Mouse (Mus musculus): ENCODE measurements at regions not wholly inside any gene's neighbourhood (a gene's known extent, or its start where the extent isn't known, plus 50 kb on each side); places are given as distances from the start of the nearest gene placed in this dataset.
A peak's percentile ranks its signal among the peaks of the same experiment; 100 is the strongest.

DNA sequence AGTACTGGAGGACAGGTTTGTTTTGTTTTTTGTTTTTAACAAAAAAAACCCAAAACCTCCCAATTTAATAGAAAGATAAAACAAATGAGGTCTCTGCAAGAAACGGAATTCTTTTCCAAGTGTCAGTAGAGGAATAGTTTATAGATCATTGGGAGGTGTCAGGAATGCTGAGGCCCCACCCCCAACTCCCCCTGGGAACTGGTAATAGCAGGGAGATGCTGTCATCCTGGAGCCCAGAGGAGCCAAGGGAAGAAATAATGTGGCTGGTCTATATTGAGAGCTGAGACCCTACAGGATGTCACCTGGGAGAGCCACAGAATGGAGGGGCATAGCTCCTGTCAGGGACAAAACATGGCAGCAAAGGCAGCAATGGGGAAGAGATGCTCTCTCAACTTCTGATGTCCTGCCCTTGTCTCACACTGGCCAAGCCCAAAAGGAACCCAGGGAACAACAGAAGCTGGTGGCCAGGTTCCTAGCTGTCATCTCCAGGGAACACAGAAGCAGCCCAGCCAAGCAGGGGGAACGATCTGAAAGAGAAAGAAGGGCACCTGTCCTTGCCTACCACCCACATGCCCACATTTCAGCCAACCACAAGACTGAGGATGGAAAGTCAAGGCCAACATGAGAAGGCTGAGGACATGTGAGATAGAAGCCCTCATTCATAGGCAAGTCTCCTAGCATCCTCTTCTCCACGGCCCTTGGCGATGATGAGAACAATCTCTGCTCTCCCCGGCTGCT, 195.7 kb downstream of the Zfp36l1 start:
- no peak for DNase-seq (ENCODE audit: low spot score)

DNA sequence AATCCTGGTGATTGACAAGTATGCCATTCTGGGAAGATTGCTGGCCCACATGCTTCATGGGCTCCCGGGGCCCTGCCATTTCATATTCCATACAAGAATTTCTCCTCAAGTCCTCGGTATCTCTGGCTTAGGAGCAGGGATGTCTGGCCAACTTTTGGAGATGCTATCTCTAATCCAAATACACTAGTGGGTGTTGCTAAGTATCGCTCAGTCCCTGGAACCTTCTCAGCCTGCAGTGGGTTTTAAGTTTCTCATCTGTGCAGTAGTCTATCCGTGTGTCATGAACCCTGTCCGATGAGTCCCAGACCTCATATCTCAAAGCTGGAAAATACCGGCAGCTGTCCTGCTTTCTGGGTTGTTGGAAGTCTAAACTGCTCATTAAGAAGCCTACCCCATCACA, 198.9 kb downstream of the Zfp36l1 start:
- no peak for DNase-seq (ENCODE audit: low spot score)

DNA sequence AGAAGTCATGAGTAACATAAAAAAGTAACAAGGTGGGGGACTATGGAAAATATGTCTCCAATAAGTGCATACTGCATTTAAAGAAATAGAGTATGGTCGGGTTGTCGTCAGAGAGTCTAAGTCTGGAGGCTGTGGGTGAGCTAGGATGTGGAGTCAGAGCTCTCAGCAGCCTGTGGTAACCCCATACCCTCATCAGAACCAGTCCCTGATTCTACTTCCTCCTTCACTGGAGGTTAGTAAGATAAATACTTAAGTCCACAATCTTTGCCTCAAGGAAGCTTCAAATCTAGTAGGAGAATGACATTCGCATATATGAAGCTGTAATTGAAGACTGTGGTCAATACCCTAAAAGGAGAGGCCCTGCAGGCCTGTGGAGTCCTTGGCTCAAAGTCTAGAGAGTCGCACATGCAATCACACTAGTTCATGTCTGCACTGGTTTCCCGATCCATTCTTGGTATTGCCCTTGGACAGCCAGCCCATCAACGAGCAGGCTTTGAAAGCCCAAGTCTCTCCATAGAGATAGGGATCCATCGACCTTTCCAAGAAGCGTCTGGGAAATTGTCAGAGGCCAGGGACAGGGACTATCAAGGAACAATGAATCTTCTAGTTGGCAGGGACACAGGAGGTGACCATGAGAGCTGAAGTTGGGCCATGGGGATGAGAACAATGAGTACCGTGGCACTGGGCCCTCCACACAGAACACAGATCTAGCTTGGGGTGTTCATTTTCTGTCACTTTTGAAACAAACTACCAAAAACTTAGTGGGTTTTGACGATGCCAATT, 200.3 kb downstream of the Zfp36l1 start:
- no peak for DNase-seq (ENCODE audit: low spot score)

DNA sequence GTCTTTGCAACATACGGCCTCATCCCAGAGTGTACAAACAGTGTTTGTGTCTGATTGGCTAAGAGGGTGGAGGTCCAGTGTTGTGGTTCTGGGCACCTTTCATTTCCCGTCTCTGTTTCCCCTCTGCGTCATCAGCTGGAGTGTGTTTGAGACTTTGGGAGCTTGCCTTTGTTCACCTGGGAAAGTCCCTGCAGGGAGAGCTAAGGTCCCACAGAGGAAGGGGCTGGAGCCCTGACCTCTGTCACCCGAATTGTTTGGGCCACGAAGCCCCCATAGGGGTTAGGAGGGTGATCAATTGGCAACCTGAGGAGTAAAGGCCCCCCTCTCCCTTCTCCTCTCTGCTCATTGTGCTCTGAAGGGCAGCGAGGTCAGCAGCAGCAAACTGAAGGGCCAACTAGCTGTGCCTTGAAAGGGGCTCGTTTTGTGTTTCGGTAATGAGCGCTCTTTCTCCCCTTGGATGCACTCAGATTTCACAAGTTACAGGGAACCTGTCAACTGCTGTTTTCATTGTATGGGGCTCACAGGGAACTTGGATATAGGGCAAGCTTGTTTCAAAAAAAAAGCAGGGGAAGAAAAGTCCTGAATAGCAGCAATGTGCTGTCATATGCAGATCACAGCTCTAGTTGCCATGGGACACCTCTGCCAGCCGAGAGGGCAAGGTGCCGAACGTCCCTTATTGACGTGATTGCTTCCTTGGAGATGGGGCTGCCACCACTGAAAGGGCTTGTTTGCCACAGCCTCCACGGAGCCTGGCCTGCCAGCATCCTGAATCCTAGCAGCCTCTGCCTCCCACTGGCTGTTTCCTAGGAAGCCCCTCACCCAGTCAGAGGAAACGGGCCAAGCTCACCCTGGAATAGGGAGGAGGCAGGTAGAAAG, 201.7 kb downstream of the Zfp36l1 start:
- DNase-seq (ENCODE audit: low spot score): no peak

DNA sequence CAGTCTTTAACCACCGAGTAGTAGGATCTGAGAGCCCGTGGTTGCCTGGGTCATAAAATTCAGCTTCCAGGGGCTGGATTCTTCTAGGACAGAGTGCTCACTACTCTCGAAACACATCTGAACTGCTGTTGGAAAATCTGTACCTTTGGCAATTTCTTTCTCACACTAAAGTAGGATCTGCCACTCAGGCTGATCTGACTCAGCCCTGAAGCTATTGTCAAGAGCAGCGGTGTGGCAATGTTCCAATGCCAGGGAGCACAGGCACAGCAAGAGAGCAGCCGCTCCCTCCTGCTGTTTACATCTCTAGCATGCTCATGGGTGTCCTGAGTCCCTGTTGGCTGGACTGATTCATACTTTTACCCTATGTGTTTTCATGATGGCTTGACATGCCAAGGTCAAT, 205.2 kb downstream of the Zfp36l1 start:
- no peak for DNase-seq (ENCODE audit: low spot score)

DNA sequence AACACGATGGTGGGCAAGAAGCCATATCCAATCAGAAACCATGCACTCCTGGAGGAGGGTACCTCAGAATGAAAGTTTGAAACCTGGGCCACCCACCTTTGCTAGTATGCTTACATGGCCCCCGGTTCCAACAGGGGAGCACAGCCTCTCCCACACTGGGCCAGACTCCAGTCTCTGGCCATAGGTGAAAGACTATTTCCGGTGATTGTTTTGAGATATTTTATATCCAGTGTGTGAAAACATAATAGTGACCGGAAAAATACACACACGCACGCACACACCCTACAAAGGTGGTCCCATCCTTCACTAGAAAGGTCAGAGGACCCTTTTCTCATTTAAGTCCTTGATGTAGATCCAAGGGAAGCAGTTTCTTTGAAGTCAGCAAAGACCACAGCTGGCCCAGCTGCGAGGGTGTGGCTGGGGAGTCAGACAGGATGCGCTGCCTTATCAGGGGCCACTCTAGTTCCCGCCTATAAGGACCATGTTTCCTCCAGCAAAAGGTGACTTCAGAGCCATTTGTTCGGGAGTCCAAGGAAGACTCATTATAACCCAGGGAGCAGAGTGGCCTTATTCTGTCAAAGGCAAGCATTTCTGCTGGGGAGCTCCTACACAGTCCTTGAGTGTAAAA, 206.0 kb downstream of the Zfp36l1 start:
- no peak for DNase-seq (ENCODE audit: low spot score)

DNA sequence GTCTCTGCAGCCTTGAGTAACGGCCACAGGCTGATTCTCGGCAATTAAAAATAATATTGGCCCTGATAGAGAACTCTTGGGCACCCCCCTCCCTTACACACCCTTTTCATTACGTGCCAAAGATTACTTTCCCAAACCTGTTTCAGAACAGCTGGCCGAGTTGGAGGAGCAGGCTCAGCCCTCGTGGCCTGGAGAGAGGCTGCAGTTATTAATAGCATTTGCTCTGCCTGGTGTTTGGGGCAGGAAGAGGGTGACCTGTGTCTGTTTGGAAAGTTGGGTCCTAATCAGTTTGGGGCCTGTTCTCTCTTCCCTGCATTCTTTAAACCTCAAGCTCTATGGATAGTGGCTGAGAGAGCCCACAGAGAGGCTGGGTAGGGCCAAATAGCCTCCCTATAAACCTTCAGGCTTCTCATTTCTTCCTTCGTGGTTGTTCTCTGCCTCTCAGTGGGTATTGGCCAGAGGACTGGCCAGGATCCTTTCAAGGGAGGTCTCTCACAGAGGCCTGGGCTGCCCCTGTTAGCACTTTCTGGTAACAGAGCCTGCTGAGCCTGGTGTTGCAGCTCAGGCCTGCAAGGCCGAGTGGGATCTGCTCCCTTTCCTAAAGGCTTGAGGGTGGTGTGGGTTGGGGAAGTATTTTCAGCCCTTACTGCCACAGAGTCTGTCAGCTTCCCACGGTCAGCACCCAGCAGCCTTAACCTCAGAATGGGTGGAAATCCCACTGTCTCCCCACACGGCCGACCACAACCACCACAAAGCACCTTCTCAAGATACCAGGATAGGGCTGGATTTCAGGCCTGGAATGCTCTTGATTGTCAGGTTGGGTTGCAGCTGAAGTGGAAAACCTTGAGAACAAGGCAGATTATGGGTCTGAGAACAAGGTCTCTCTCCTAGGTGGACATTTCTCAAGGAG, 206.7 kb downstream of the Zfp36l1 start:
- DNase-seq (ENCODE audit: low spot score): peak; percentile 88

DNA sequence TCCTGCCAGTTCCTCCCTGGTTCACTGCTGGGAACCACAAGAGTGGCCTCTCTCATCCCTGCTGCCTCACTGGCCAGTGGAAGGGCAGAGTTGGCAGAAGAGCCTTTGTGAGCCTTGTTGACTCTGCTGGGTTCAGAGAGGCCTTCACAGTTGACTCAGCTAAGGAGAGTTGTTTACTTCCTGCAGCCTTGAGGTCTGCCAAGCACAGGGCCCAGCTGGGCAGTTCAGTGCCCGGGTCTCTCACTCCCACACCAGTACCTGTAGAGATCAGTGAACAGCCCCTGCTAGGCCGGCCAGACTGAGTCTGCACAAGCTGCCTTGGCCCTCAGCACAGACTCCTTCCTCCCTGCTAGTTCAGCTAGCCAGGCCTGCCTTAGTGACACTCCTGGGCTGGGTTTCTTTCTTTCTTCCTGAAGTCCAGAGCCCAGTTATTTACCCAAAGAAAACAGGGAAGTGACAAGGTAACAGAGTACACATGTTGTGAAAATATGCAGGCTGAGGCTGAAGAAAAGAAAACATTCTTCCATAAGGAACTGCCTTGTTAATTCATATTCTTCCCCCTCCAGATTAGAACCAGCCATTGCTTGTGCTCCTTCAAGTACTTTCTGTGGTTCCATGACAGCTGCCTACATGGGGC, 207.8 kb downstream of the Zfp36l1 start:
- no peak for DNase-seq (ENCODE audit: low spot score)

DNA sequence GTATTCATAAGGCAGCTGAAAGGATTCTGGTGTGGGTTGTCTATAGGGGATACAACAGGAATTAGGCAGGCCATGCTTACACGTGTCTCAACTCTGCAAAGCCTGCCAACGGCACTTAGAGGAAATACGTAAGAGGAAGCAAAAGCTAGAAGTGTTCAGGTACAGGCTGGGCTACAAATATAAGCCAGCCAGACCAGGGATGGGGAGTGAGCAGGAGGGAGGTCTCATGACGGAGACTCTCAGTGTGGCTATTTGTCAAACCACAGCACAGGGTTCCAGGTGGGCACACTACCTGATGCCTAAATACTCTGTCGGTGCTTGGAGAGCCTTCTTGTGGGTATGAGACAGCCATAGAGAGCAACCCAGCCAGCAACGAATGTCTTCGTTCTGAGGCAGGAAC, 210.1 kb downstream of the Zfp36l1 start:
- DNase-seq (ENCODE audit: low spot score): no peak

DNA sequence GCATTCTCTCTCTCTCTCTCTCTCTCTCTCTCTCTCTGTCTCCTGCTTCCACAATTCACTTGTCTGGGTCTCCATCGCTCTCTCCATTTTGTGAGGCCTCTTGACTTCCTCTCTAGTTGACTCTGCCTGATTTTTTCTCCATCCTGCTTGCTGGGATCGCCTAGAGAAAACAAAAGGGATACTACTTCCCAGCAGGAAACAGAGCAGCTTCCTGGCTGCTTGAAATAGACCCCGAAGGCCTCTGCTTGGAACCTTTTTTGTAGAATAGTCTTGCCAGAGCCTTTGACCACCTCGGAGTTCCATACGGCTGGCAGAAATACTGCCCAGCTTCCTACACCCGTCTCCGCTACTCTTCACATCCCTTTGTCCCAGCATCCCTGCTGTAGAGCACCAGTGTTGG, 210.7 kb downstream of the Zfp36l1 start:
- no peak for DNase-seq (ENCODE audit: low spot score)

DNA sequence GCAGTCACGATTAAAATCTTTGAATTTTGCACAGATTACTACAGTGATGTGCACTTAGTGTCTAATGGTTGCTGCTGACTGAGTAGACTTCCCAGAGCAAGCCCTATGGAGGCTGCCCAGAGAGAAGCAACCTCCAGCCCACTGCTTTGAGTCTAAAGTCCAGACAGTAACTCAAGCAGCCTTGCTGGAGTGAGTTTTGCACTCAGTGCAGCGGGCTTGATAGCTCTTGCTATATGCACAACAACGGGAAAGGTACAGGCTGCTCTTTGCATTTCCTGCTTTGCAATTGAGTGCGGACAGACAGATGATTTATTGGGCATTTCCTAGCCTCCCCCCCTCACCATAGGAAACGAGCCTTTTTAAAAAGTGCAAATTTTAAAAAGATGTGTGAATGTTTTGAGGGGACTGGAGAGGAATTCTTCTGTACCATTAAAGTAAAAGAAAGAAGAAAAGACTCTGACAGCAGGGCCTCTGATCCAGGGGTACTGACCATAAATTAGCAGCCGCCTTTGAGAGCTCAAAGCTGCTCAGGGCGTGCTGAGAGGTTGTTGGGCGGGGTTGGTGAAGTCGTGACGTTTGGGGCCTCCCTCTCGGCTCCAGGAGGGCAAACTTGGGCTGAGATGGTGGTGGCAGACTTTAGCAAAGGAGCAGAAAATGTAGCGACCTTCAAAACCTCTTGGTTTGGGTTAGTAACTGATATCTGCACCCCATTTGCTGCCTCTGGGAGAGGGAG, 214.4 kb downstream of the Zfp36l1 start:
- no peak for DNase-seq (ENCODE audit: low spot score)

DNA sequence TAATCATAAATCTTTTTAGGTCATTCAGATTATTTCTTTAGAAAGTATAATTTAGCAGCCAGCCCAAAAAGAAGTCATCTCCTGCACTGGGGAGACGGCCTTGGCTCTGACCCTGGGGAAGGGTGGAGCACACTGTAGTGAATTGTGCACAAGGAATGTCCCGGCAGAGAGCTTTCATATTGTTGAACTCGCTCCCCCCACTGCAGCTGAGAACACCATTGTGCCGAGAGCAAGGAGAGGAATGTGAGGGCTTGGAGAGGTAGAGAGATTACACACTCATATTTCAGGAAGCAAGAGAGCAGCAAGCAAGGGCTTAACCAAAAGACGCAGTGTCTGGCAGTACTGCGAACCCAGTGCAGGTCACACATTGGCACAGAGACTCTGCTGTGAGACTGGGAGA, 216.8 kb downstream of the Zfp36l1 start:
- peak; percentile 65 for DNase-seq (ENCODE audit: low spot score)

DNA sequence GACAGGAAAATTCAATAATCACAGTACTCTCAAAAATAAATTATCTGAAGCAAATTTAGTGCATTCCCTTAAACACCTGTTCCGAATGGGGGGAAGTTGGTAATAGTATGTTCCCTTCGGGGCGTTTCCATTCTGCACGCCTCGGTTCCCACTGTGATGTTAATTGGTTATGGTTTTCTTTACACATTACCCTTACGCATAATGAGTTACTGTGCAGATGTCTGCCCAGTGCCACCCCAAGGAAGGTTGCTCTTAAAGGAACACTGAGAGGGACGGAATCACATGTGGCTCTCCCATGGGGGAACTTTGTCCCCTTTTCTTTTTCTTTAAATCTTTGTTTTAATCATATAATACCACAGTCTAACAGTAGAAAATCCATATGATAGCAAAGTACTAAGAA, 217.5 kb downstream of the Zfp36l1 start:
- DNase-seq (ENCODE audit: low spot score): no peak

DNA sequence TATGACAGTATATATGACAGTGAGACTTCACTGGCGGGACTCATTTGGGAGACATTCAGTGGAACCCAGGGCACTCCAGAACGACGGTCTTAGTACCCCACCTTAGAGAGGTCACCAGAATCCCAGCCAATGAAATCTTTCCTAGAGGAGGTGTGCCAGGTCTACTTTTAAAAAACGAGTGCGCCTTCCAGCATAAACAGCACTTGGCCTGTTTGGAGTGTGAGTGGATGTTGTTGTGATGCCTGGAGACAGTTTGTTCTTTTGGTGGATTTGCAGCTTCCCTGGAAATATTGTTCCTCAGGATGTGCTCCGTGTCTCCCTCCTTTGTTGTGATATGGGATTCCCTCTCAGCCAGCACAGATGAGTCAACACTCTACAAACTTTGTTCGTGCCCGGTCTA, 219.9 kb downstream of the Zfp36l1 start:
- peak; percentile 43 for DNase-seq (ENCODE audit: low spot score)

DNA sequence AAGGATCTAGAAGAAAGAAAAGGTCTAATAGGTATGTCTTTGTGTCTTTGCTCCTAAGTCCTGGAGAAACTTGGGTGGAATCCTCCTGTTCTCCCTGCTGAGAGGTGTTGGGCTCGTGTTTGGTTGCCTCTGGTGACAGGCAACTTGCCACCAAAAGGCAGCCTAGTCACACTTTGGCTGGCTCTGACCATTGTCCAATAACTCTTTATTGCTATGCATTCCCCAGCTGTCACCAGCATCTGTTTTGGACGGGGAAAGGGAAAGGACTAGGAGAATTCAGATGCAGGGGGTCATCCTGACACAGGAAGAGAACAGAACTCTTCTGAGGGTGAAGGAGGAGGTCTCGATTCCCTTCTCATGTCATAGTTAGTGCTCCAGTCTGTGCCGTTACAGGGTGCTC, 220.9 kb downstream of the Zfp36l1 start:
- peak; percentile 50 for DNase-seq (ENCODE audit: low spot score)

DNA sequence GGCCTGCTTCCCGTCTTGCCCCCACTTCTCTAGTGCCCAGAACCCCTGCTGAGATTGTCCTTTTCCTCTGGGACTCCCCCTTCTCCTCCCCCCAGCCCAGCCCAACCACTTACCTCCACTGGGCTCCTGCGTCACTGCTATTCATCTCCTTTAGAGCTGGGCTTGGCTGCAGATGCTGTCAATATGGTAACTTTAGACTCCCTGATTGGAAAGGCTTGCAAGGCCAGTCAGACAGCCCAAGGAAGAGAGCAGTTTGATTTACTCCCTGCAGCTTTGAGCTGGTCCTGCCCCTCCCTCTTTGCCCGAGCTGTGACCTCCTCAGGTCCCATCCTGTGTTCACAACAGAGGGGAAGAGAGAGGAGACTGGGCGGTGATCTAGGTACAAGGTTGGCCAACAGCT, 221.9 kb downstream of the Zfp36l1 start:
- DNase-seq (ENCODE audit: low spot score): peak; percentile 34

DNA sequence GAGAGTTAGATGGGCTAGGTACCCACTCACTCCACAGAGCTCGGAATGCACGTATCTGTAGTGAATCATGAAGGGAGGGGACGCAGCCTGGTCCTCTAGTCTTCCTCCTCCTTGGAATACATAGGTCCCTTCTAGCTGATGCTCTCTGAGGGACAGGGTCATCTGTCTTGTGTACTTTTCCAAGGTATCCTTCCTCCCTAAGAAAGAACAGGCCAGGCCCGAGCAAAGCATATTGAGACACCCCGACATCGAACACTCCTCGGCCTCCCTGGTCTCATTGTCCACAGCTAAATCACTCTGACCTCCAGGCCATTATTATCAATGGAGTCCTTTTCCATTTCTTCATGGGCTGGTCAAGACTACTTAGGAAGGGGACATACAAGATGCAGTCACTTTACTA, 222.5 kb downstream of the Zfp36l1 start:
- DNase-seq (ENCODE audit: low spot score): no peak

DNA sequence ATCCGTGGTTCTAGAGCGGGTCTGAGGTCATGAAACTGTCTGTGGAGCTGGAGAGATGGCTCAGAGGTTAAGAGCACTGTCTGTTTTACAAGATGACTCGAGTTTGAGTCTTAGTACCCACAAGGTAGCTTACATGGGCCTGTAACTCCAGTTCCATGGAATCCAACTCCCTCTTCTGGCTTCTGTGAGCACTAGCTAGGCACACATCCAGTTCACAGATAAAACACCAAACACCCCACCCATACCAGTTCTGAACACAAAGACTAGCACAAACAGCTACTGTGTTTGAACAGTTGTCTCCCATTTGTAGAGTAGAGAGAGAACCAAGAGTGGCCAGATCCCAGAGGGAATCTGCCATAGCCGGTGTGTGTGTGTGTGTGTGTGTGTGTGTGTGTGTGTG, 224.0 kb downstream of the Zfp36l1 start:
- no peak for DNase-seq (ENCODE audit: low spot score)

DNA sequence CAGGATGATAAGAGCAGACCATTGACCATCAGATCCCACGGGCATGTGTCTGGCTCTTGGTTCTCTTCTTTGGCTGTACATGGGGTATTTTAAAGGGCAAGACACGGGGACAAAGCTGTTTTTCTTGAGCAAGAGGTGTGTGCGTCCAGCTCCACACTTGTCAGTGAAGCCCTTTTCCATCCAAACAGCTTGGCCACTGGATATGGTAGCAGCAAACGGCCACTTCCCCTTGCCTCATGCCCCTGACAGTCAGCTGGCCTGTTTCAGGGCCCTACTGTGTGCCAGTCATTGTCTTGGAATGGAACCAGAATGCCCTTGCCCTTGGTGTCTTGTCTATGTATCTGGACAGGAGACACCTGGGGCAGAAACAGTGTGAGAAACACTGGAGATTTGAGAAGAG, 224.7 kb downstream of the Zfp36l1 start:
- no peak for DNase-seq (ENCODE audit: low spot score)
